ENCODE assay signal across 11 mouse cellular contexts in the genomic region with DNA sequence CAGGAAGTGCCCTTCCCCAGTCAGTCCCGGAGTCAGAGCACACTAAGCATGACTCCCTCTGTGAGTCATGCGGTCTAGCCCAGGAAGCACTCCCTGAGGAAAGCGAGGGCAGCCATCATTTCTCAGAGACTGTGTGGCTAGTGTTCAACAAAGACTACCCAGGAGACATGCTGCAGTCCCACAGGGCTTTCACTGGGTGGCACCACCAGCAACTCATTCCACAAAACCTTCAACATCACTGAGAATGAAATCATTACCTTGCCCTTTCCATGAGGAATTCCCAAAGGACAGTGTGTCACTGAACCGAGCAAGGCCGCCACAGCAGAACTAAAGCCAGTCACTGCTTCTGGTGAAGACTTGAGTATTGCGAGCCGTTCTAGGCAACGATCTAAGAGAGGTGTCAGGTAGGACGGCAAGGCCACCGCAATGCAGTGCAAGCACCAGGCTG. TPM values are rescaled to one million over a fixed set of nuclear protein-coding genes. Genes with fewer than 3 reads are reported as not detected.
DNase-seq lines count a peak whose midpoint lies in the region; ATAC-seq and TF ChIP-seq lines count a peak whose summit lies in the region.
"Had no signal": no experiment of that assay in that cellular context is flagged by ENCODE, and none has a peak within 500 bp of the region (broad histone marks: within the 10 kb centered on the region; RNA-seq: fewer than 3 reads in every experiment).

No protein-coding gene starts in this region.

- no peaks in the 10 kb centered on the region for H3K9me3 ChIP-seq in liver, embryonic 14.5 days (ENCODE audit: control insufficient read depth, low read length)
- H3K9me3 ChIP-seq in liver, embryonic 12.5 days (replicated peaks), result no peaks in the 10 kb centered on the region
- H3K9me3 ChIP-seq: embryonic facial prominence, embryonic 12.5 days; neural tube, embryonic 13.5 days; stomach, embryonic 15.5 days had no signal

- no peak overlapping the region for H3K4me2 ChIP-seq in liver, embryonic 14.5 days (ENCODE audit: low read depth)
- no peak overlapping the region for H3K4me2 ChIP-seq in liver, embryonic 12.5 days
- H3K4me2 ChIP-seq: embryonic facial prominence, embryonic 12.5 days; neural tube, embryonic 13.5 days; stomach, embryonic 15.5 days had no signal

- 0 out of 2 replicates have a peak, but pooled peaks cover 1% of the 10 kb centered on the region for H3K4me1 ChIP-seq in heart, adult 2 months (ENCODE audit: control insufficient read depth, insufficient read depth, low read length)
- no peaks in the 10 kb centered on the region for H3K4me1 ChIP-seq in liver, embryonic 14.5 days (replicated peaks; ENCODE audit: control insufficient read depth in 2 of 2, insufficient read depth in 2 of 2, low read length in 1 of 2)
- no peaks in the 10 kb centered on the region for H3K4me1 ChIP-seq in liver, embryonic 12.5 days
- H3K4me1 ChIP-seq: embryonic facial prominence, embryonic 12.5 days; neural tube, embryonic 13.5 days; stomach, embryonic 15.5 days had no signal

- H3K27ac ChIP-seq in heart, adult 2 months, result no peak overlapping the region
- no peak overlapping the region for H3K27ac ChIP-seq in liver, embryonic 14.5 days
- H3K27ac ChIP-seq in liver, embryonic 12.5 days, result no peak overlapping the region
- H3K27ac ChIP-seq: embryonic facial prominence, embryonic 12.5 days; neural tube, embryonic 13.5 days; stomach, embryonic 15.5 days had no signal

- no peak overlapping the region for H3K4me3 ChIP-seq in heart, adult 2 months
- no peak overlapping the region for H3K4me3 ChIP-seq in liver, embryonic 14.5 days (ENCODE audit: insufficient read depth in 1 of 2, low read depth in 2 of 2, low read length in 2 of 2)
- H3K4me3 ChIP-seq in liver, embryonic 12.5 days, result no peak overlapping the region
- H3K4me3 ChIP-seq: embryonic facial prominence, embryonic 12.5 days; neural tube, embryonic 13.5 days; stomach, embryonic 15.5 days had no signal

- TF ChIP-seq CTCF in heart, adult 2 months (IDR thresholded peaks at IDR 0.05), result peak; percentile 59
- TF ChIP-seq CTCF in liver, embryonic 14.5 days (IDR thresholded peaks at IDR 0.05; ENCODE audit: low read depth), result peak; percentile 23; the same call in 1 of the 2 replicates

- no peak for TF ChIP-seq POLR2A in heart, adult 2 months (IDR thresholded peaks at IDR 0.05; ENCODE audit: insufficient read depth, low read depth, low read length)

- no peak for DNase-seq in heart, adult 2 months
- no peak for DNase-seq in heart, adult 9 months (ENCODE audit: low spot score in 2 of 2)
- DNase-seq in liver, embryonic 14.5 days (ENCODE audit: low read depth in 3 of 3, low spot score in 3 of 3), result no peak
- DNase-seq in Muller cell, postnatal 12 days (ENCODE audit: inconsistent ontology term), result peak; percentile 47
- DNase-seq in kidney, postnatal 4 days, result peak; percentile 8 to 28
- DNase-seq in spleen, postnatal 14 days (ENCODE audit: low spot score in 2 of 2), result no peak
- DNase-seq in ovary, postnatal 10 days (ENCODE audit: low spot score), result no peak

- no peaks in the 10 kb centered on the region for H3K27me3 ChIP-seq in heart, adult 2 months (ENCODE audit: control insufficient read depth, insufficient read depth, low read length)
- H3K27me3 ChIP-seq in liver, embryonic 14.5 days (ENCODE audit: control insufficient read depth, insufficient read depth, low read length), result no peaks in the 10 kb centered on the region
- H3K27me3 ChIP-seq in liver, embryonic 12.5 days (replicated peaks), result no peaks in the 10 kb centered on the region
- H3K27me3 ChIP-seq: embryonic facial prominence, embryonic 12.5 days; neural tube, embryonic 13.5 days; stomach, embryonic 15.5 days had no signal

- TF ChIP-seq EP300 in heart, adult 2 months (IDR thresholded peaks at IDR 0.05; ENCODE audit: insufficient read depth, low read depth, low read length), result no peak
- TF ChIP-seq EP300 in liver, embryonic 14.5 days (IDR thresholded peaks at IDR 0.05; ENCODE audit: low read depth), result no peak

- H3K9ac ChIP-seq in heart, adult 2 months (ENCODE audit: low read depth, low read length), result no peak overlapping the region
- H3K9ac ChIP-seq in liver, embryonic 14.5 days (replicated peaks), result no peak overlapping the region
- no peak overlapping the region for H3K9ac ChIP-seq in liver, embryonic 12.5 days
- H3K9ac ChIP-seq: embryonic facial prominence, embryonic 12.5 days; neural tube, embryonic 13.5 days; stomach, embryonic 15.5 days had no signal

- no peaks in the 10 kb centered on the region for H3K79me2 ChIP-seq in heart, adult 2 months (replicated peaks; ENCODE audit: control insufficient read depth, insufficient read depth, low read length)

- WGBS in heart, adult 2 months, result 59% methylated on average over 10 of the region's 10 CpGs
- WGBS in liver, embryonic 14.5 days (ENCODE audit: insufficient replicate concordance), result 88% methylated on average over 10 of the region's 10 CpGs
- 87% methylated on average over 10 of the region's 10 CpGs for WGBS in liver, embryonic 12.5 days (ENCODE audit: insufficient replicate concordance)

- no peak for ATAC-seq in liver, embryonic 14.5 days (ENCODE audit: insufficient read depth)
- ATAC-seq in liver, embryonic 12.5 days, result no peak

- intact Hi-C loops in heart, adult 2 months (cut with DNase I), result loop anchor here (2.0 kb wide), 1 partner anchor 55 kb away; no protein-coding TSS in a partner anchor

- H3K36me3 ChIP-seq in heart, adult 2 months (ENCODE audit: control insufficient read depth, insufficient read depth, low read length), result no peaks in the 10 kb centered on the region; the same call in 1 of the 2 replicates
- peaks cover 55% of the 10 kb centered on the region for H3K36me3 ChIP-seq in liver, embryonic 14.5 days (replicated peaks; ENCODE audit: control insufficient read depth, insufficient read depth, low read depth)
- peaks cover 88% of the 10 kb centered on the region for H3K36me3 ChIP-seq in liver, embryonic 12.5 days

RNA-seq across cellular contexts. Expression of gene Heatr5a, which starts 23.6 kb away (rescaled TPM):
- total RNA-seq in heart, adult 2 months (2021), result 10 to 100 TPM; 20.6 to 21.4 TPM
- polyA plus RNA-seq in heart, adult 2 months (2012; rRNA removed), result 23.6 and 47.9 TPM in 2 replicates
- polyA plus RNA-seq in liver, embryonic 14.5 days (2012; rRNA removed), result 8.2 and 9.2 TPM in 2 replicates
- polyA plus RNA-seq in liver, embryonic 14.5 days (2014; fragmentation: Nextera tagmentation; extraction: Ambion mirVana), result 5.6 and 6.6 TPM in 2 replicates
- polyA plus RNA-seq in liver, embryonic 12.5 days (2016; fragmentation: Nextera tagmentation; extraction: Ambion mirVana), result 12.7 and 13.8 TPM in 2 replicates

RNA-seq across cellular contexts. Expression of gene Dtd2, which starts 58.8 kb away (rescaled TPM):
- total RNA-seq in heart, adult 2 months (2021), result 1 to 10 TPM; 4.4 to 5.5 TPM
- polyA plus RNA-seq in heart, adult 2 months (2012; rRNA removed), result 3.9 and 5.9 TPM in 2 replicates
- 5.9 and 11.1 TPM in 2 replicates for polyA plus RNA-seq in liver, embryonic 14.5 days (2012; rRNA removed)
- 12.0 and 13.1 TPM in 2 replicates for polyA plus RNA-seq in liver, embryonic 14.5 days (2014; fragmentation: Nextera tagmentation; extraction: Ambion mirVana)
- polyA plus RNA-seq in liver, embryonic 12.5 days (2016; fragmentation: Nextera tagmentation; extraction: Ambion mirVana), result 20.2 and 20.9 TPM in 2 replicates

Comparison
In these comparisons a context has a peak if more than half of its experiments do, and no peak if none do; other contexts are left out.
1. DNase-seq: peak in Muller cell, postnatal 12 days (single experiment) and kidney, postnatal 4 days (2 of 2); none in heart, adult 2 months (0 of 2), heart, adult 9 months (0 of 2), liver, embryonic 14.5 days (0 of 3), spleen, postnatal 14 days (0 of 2) and ovary, postnatal 10 days (single experiment).